Mouse (Mus musculus) hindbrain, embryonic 14.5 days (tissue): ENCODE measurements at regions not wholly inside any gene's neighbourhood (a gene's known extent, or its start where the extent isn't known, plus 50 kb on each side); places are given as distances from the start of the nearest gene placed in this dataset.

Experiments
- ATAC-seq: fragments of 200-750 bp; cut with Nextera tagmentation; 2 replicates; pipeline ENCODE4 v1.8.0; 2017; ENCODE audit warnings: moderate number of reproducible peaks, mild to moderate bottlenecking, moderate TSS enrichment, moderate library complexity; ENCODE audit not compliant: low FRiP score
- DNase-seq: peaks from one replicate; pipeline ENCODE4 v3.0.0-alpha.2; 2015; ENCODE audit warnings: low spot score
- H3K27ac ChIP-seq: fragments of 300-500 bp; sonication (generic); 2 replicates; pipeline ENCODE4 v1.5.1; 2014; ENCODE audit warnings: mild to moderate bottlenecking, moderate library complexity
- H3K27me3 ChIP-seq: fragments of 300-500 bp; sonication (generic); 2 replicates; pipeline ENCODE4 v1.6.1; 2014; ENCODE audit warnings: mild to moderate bottlenecking, low read length, mixed read lengths; ENCODE audit not compliant: control insufficient read depth, insufficient read depth
- H3K36me3 ChIP-seq: fragments of 300-500 bp; sonication (generic); replicated peaks from 2 replicates; pipeline ENCODE4 v1.6.1; 2014; ENCODE audit not compliant: control insufficient read depth, insufficient read depth
- H3K4me1 ChIP-seq: fragments of 300-500 bp; sonication (generic); replicated peaks from 2 replicates; pipeline ENCODE4 v1.6.1; 2014; ENCODE audit warnings: antibody characterized with exemption, low read length, mixed read lengths; ENCODE audit not compliant: control insufficient read depth, insufficient read depth
- H3K4me2 ChIP-seq: fragments of 300-500 bp; sonication (generic); replicated peaks from 2 replicates; pipeline ENCODE4 v1.6.1; 2014; ENCODE audit warnings: mild to moderate bottlenecking, moderate library complexity
- H3K4me3 ChIP-seq: fragments of 300-500 bp; sonication (generic); replicated peaks from 2 replicates; pipeline ENCODE4 v1.5.1; 2014; ENCODE audit warnings: mild to moderate bottlenecking, low read length
- H3K9ac ChIP-seq: fragments of 300-500 bp; sonication (generic); 2 replicates; pipeline ENCODE4 v1.6.1; 2014
- H3K9me3 ChIP-seq: fragments of 300-500 bp; sonication (generic); 2 replicates; pipeline ENCODE4 v1.6.1; 2016; ENCODE audit warnings: low read length; ENCODE audit not compliant: control insufficient read depth
- WGBS: fragments of 180-500 bp; shearing (Covaris S2); extraction: QIAGEN DNeasy Blood & Tissue Kit; methylation state at CpG from one replicate; pipeline ENCODE4 v1.1.7; 2014; 5-methylcytosine and 5-hydroxymethylcytosine counted together

DNA sequence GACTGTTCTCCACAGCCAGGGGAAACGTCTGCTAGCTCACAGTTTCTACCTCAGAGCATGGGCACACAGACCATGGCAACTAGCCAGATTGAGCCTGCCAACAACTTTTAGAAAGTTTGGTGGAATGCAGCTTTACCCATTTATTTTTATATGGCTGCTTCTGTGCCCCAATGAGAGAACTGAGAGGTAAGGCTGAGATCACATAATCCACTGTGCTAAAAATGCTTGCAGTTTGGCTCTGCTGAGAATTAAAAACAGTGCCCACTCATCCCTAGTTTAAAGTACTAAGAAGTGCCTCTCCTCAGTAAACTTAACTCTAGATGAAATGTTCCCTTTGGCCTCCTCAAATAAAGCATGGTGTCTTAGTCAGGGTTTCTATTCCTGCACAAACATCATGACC lies 586.9 kb upstream of the Tbl1xr1 start:
- Histone ChIP-seq H3K4me3 (no peak overlapping the region), H3K36me3 (no peaks in the 10 kb centered on the region), H3K27ac (no peak overlapping the region), H3K4me1 (0 out of 2 replicates have a peak, but pooled peaks cover 2% of the 10 kb centered on the region), H3K27me3 (no peaks in the 10 kb centered on the region), H3K9ac (no peak overlapping the region), H3K9me3 (no peaks in the 10 kb centered on the region), H3K4me2 (no peak overlapping the region)
- 70% methylated on average over 1 of the region's 1 CpGs for WGBS
- ATAC-seq, result no peak
- DNase-seq, result no peak

DNA sequence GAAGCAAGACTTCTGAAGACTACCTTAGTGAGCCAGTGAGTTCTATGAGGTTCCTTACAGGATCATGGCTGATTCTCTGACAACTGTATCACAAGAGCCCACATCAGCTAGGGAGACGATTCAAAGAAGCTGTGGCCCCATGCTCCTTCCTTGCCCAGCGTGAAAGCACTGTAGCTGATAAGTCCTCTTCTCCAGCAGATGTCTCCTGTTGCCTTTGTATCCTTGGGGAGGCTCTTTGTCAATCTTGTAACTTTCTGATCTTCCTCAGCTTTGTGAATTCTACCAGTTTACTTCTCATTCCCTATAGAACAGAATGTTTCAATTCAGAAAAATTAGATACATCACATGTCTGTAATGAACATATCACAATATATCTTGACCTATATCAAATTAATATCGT lies 584.0 kb upstream of the Tbl1xr1 start:
- H3K4me3 ChIP-seq, result no peak overlapping the region
- H3K9ac ChIP-seq, result no peak overlapping the region
- no peak overlapping the region for H3K4me2 ChIP-seq
- DNase-seq (no peak), ATAC-seq (no peak)
- H3K27ac ChIP-seq, result no peak overlapping the region
- no peaks in the 10 kb centered on the region for H3K36me3 ChIP-seq
- H3K9me3 ChIP-seq, result no peaks in the 10 kb centered on the region
- no peaks in the 10 kb centered on the region for H3K27me3 ChIP-seq
- 57% methylated on average over 3 of the region's 3 CpGs for WGBS
- 0 out of 2 replicates have a peak, but pooled peaks cover 8% of the 10 kb centered on the region for H3K4me1 ChIP-seq

DNA sequence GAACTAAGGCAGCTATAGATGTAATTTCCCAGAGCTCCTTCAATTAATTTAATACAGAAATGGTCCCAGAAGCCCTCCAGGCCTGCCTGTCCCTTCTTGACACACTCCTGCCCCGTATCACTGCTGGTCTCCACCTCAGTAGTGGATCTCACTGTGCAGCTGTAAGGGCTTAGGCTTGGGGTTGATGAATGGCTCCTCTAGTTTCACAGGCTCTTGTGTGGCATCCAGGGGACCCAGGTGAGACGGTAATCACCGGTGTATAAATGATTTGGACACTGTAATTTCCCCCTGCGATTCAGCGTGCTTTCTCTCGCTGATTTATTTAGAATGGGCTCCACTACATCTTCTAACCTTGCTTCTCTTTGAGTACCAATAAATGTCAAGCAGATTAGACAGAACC lies 583.1 kb upstream of the Tbl1xr1 start:
- WGBS, result 50% methylated on average over 6 of the region's 6 CpGs
- H3K9ac ChIP-seq, result no peak overlapping the region
- peak; percentile 72; the same call in 1 of the 2 replicates for ATAC-seq
- no peaks in the 10 kb centered on the region for H3K27me3 ChIP-seq
- H3K4me3 ChIP-seq, result no peak overlapping the region
- no peak overlapping the region for H3K27ac ChIP-seq
- H3K9me3 ChIP-seq, result no peaks in the 10 kb centered on the region
- H3K36me3 ChIP-seq, result no peaks in the 10 kb centered on the region
- DNase-seq, result no peak
- no peak overlapping the region for H3K4me2 ChIP-seq
- H3K4me1 ChIP-seq, result 0 out of 2 replicates have a peak, but pooled peaks cover 8% of the 10 kb centered on the region

DNA sequence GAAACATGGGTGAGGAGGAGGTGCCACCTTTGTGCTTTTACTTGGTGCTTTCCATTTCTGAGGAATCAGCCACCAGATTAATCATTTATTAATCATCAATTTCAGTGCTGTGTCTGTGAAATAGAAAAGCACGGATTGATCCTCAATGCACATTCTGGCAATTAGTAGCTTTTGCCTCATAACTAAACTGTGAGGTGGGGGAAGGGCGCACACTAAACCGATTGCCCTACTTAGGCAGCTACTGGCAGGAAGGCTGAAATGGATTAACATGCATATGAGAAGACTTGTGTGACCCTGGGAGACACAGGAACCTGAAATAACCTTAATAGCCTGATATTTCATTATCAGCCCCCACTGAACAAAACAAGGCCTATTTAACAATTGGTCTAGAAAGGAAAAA lies 581.5 kb upstream of the Tbl1xr1 start:
- 0 out of 2 replicates have a peak overlapping the region, but pooled peaks have one; percentile 0 for H3K27ac ChIP-seq

DNA sequence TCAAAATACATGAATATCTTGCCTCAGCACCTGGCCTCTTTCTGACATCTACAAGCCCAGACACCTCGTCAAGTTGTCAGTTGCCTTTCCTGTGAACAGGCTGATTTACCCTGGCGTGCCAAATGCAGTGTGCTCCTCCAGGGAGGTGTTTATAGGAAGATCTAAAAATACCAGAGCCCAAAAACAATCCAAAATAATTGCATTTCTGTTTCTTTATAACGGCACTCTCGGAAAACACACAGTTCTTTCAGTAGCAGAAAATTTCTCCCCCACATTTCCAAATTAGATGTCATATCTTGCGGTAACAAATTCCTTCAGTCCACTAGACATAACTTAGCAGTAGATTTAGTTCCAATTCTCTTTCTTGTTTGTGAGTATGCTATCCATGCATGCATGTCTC lies 580.8 kb upstream of the Tbl1xr1 start:
- Histone ChIP-seq H3K9me3 (no peaks in the 10 kb centered on the region), H3K27ac (no peak overlapping the region), H3K4me2 (no peak overlapping the region), H3K4me1 (0 out of 2 replicates have a peak, but pooled peaks cover 8% of the 10 kb centered on the region), H3K27me3 (no peaks in the 10 kb centered on the region), H3K4me3 (no peak overlapping the region), H3K9ac (no peak overlapping the region), H3K36me3 (no peaks in the 10 kb centered on the region)
- no peak for ATAC-seq
- 71% methylated on average over 5 of the region's 5 CpGs for WGBS
- DNase-seq, result no peak

More for the DNA sequence above, 581.5 kb upstream of the Tbl1xr1 start:
- 0 out of 2 replicates have a peak, but pooled peaks cover 8% of the 10 kb centered on the region for H3K4me1 ChIP-seq
- ATAC-seq, result no peak; the same call in 1 of the 2 replicates
- no peaks in the 10 kb centered on the region for H3K27me3 ChIP-seq
- H3K9me3 ChIP-seq, result no peaks in the 10 kb centered on the region
- DNase-seq, result peak; percentile 48
- H3K4me3 ChIP-seq, result no peak overlapping the region
- WGBS, result 45% methylated on average over 3 of the region's 3 CpGs
- no peak overlapping the region for H3K4me2 ChIP-seq
- no peak overlapping the region for H3K9ac ChIP-seq
- H3K36me3 ChIP-seq, result no peaks in the 10 kb centered on the region

DNA sequence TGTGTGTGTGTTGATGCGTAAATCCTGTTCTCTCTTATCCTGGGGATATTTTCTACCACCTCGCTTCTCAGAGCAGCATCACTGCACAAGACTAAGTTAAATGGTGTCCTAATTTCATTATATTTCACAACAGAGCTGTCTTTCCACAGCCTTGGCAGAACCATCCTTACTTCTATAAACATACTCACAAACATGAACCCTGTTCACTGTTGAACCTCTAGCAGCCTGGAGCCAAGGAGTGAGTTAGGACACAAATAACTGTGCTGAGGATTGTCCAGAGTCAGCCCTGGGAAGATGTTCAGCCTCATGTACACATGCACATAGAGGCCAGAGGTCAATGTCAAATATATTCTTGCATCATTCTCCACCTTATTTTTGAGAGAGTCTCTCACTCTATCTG lies 580.3 kb upstream of the Tbl1xr1 start:
- H3K27me3 ChIP-seq, result no peaks in the 10 kb centered on the region
- H3K9ac ChIP-seq, result no peak overlapping the region
- H3K36me3 ChIP-seq, result no peaks in the 10 kb centered on the region
- no peak for DNase-seq
- H3K27ac ChIP-seq, result no peak overlapping the region
- H3K4me3 ChIP-seq, result no peak overlapping the region
- no peak overlapping the region for H3K4me2 ChIP-seq
- H3K4me1 ChIP-seq, result 0 out of 2 replicates have a peak, but pooled peaks cover 8% of the 10 kb centered on the region
- H3K9me3 ChIP-seq, result no peaks in the 10 kb centered on the region
- no peak for ATAC-seq
- 87% methylated on average over 2 of the region's 2 CpGs for WGBS

DNA sequence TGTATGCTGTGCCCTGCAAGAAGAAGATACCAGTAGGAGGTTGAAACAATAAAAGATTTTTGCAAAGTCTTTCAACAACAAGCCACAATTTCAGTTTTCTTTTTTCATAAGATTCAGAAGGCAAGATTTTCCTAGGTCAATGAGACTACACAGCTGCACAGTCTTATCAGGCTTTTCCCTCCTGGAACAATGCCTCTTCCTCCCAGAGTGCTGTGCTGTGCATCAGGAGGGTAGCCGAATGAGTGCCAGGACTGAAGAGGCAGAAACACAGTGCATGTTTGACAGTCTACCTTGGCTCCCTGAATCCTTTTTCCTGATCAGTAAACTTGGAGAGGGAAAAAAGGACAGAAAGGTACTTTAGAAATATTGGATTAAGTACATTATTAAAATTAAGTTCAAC lies 579.4 kb upstream of the Tbl1xr1 start:
- no peaks in the 10 kb centered on the region for H3K9me3 ChIP-seq
- no peak overlapping the region for H3K4me2 ChIP-seq
- 0 out of 2 replicates have a peak, but pooled peaks cover 8% of the 10 kb centered on the region for H3K4me1 ChIP-seq
- ATAC-seq (no peak), DNase-seq (no peak)
- H3K36me3 ChIP-seq, result no peaks in the 10 kb centered on the region
- H3K4me3 ChIP-seq, result no peak overlapping the region
- no peak overlapping the region for H3K9ac ChIP-seq
- WGBS, result 62% methylated on average over 1 of the region's 1 CpGs
- H3K27me3 ChIP-seq, result no peaks in the 10 kb centered on the region
- no peak overlapping the region for H3K27ac ChIP-seq

DNA sequence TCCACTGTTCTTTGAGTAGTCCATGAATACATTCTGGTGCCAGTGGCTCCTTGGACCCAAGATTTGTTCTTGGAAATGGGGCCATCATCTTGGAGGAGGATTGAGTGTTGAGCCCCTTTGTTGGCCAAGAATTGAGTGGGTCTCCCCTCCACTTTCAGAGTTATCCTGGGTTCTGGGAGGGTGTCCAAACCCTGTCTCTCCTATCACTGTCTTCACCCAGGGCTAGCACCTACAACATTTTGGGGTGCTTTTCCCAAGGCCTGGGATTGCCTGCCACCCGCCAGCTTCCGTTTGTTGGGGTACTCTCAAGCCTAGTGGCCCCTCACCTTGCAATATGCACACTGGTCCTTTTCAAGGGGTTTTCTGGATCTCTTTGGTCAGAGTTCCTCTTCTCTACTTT lies 568.8 kb upstream of the Tbl1xr1 start:
- Histone ChIP-seq H3K4me2 (no peak overlapping the region), H3K4me3 (no peak overlapping the region), H3K9ac (no peak overlapping the region), H3K36me3 (no peaks in the 10 kb centered on the region), H3K27ac (no peak overlapping the region), H3K9me3 (peaks cover 36% of the 10 kb centered on the region), H3K27me3 (no peaks in the 10 kb centered on the region), H3K4me1 (no peaks in the 10 kb centered on the region)
- DNase-seq, result no peak
- WGBS, result 100% methylated on average over 2 of the region's 2 CpGs
- ATAC-seq, result no peak

DNA sequence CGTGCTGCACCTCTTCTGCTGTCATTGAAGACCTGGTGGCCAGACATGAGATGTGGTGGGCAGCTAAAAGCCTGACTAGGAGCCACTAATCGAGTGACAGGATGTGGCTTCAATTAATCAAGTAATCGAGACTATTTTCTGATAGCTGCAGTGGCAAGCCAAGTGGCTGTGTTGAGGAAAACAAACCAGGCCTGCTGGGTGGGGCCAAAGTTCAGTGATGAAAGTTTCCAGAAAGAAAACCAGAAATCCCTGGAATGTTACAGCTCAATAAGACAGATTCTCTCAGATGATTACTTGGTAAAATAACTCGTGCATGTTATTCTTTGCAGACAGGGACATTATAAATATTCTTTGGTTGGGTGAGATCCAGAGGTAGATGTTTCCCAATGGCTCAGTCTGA lies 564.4 kb upstream of the Tbl1xr1 start:
- 82% methylated on average over 4 of the region's 4 CpGs for WGBS
- no peak overlapping the region for H3K9ac ChIP-seq
- no peaks in the 10 kb centered on the region for H3K4me1 ChIP-seq
- no peak overlapping the region for H3K4me2 ChIP-seq
- no peak overlapping the region for H3K4me3 ChIP-seq
- DNase-seq (no peak), ATAC-seq (no peak)
- no peak overlapping the region for H3K27ac ChIP-seq
- H3K36me3 ChIP-seq, result no peaks in the 10 kb centered on the region
- peaks cover 28% of the 10 kb centered on the region for H3K9me3 ChIP-seq
- H3K27me3 ChIP-seq, result no peaks in the 10 kb centered on the region

DNA sequence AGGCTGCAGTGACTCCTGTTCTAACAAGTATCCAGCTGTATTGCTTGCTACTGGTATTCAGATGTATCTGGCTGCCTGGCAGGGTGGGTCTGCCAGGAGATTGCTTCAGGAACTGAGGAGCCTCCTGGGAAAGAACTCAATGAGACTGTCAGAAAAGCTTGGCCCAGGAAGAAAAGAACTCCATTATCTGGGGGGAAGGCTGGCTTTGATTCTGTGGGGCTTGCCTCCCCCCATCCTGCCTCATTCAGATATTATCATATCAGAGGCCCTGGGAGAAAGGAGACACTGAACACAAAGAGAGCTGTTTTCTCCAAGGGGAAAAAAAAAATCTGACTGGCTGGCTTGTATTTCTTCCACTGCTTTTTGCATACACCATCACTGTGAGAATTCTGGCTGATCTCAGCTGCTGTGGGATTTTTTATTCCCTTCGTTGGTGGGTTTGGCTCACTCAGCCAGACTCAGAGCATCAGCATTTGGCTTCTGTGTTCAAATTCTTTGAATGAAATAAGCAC lies 552.0 kb upstream of the Tbl1xr1 start:
- WGBS, result 20% methylated on average over 1 of the region's 1 CpGs
- ATAC-seq (peak; percentile 84), DNase-seq (peak; percentile 48)
- no peaks in the 10 kb centered on the region for H3K36me3 ChIP-seq
- H3K4me3 ChIP-seq, result no peak overlapping the region
- peaks cover 12% of the 10 kb centered on the region for H3K9me3 ChIP-seq
- H3K9ac ChIP-seq, result no peak overlapping the region
- H3K27ac ChIP-seq, result peak overlapping the region; percentile 6; the same call in 1 of the 2 replicates
- H3K4me2 ChIP-seq, result no peak overlapping the region
- no peaks in the 10 kb centered on the region for H3K27me3 ChIP-seq
- H3K4me1 ChIP-seq, result no peaks in the 10 kb centered on the region
